Mouse (Mus musculus): ENCODE data around the gene Zbtb3. TPM values are rescaled to one million over a fixed set of nuclear protein-coding genes. Genes with fewer than 3 reads are reported as not detected.
A peak's percentile ranks its signal among the peaks of the same experiment; 100 is the strongest.
"Not testable (repeated sequence)": the region's sequence is repeated elsewhere in the genome, so short reads cannot be mapped to it uniquely, and the experiment has no call there.

The Zbtb3 gene
- total RNA-seq, 2 experiments from 2014 or later = 1.3 to 1.7 TPM

DNA sequence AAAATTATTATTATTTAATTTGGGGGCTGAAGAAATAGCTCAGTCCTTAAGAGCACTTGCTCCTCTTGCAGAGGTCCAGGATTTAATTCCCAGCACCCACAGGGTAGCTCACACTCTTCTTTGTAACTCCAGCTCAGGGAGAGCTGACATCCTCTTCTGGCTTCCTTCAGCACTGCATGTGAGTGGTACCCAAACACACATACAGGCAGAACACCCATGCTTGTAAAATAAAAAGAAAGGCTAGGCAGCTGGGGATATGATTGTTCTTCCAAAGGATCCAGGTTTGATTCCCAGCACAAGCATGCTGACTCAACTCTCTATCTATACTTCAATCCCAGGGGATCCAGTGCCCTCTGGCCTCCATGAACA is 3.4 kb upstream of the Zbtb3 start:
- DNase-seq = no peak
- intact Hi-C loops (cut with DNase I) = no loop called here

- no peak for DNase-seq
- intact Hi-C loops (cut with DNase I) = loop anchor here (2.0 kb wide), 1 partner anchor 14 kb away; no protein-coding TSS in a partner anchor
Observed at GRCm38 (mm10) chr19:8803204-8803780, 937 bp downstream of the Zbtb3 start.

- intact Hi-C loops (cut with DNase I) = loop anchor here (2.0 kb wide), 1 partner anchor 13 kb away; no protein-coding TSS in a partner anchor
- DNase-seq = no peak
Observed at GRCm38 (mm10) chr19:8803879-8804660, 1.7 kb downstream of the Zbtb3 start.

- intact Hi-C loops (cut with DNase I) = no loop called here
- DNase-seq = no peak
Observed at GRCm38 (mm10) chr19:8806810-8807209, 4.5 kb downstream of the Zbtb3 start.

DNA sequence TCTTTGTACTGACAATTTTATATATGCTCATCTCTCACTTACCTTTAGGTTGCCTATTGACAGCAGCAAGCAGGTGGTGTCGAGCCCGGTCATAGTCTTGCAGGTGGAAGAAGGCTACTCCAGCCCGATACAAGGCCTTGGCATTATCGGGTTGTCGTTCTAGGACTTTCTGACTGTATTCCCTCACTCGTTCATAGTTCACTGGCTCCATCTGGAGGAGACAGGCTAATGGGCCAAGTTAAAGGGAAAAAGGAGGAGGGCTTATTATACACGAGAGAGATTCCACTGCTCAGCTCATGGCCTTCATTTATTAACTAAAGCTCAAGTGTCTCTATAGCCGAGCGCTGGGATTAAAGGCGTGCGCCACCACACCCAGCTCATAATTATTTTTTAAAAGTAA is 13.5 kb downstream of the Zbtb3 start:
- intact Hi-C loops (cut with DNase I) = loop anchor here (2.0 kb wide), 1 partner anchor 13 kb away; the partner anchor contains the start of gene Zbtb3
- DNase-seq = no peak

DNA sequence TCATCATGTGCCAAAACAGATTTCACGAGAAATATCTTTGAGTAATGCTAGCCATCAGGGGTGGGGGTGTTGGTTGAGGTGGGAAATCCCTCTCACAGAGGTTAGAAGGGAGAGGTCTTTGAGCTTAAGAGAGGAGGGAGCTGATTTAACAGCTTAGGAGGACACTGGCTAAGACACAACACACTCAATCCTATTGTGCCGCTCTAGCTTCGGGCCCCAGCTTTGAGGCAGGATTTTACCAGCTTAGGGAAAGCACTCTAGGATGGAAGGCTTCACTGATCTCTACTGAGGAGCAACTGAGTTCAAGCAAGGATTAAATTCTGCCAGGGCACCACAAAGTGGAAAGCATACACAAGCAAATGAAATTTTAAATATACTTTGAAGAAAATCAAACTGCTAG is 14.6 kb downstream of the Zbtb3 start:
- DNase-seq = no peak
- intact Hi-C loops (cut with DNase I) = loop anchor here (2.0 kb wide), 1 partner anchor 14 kb away; the partner anchor contains the start of gene Zbtb3

DNA sequence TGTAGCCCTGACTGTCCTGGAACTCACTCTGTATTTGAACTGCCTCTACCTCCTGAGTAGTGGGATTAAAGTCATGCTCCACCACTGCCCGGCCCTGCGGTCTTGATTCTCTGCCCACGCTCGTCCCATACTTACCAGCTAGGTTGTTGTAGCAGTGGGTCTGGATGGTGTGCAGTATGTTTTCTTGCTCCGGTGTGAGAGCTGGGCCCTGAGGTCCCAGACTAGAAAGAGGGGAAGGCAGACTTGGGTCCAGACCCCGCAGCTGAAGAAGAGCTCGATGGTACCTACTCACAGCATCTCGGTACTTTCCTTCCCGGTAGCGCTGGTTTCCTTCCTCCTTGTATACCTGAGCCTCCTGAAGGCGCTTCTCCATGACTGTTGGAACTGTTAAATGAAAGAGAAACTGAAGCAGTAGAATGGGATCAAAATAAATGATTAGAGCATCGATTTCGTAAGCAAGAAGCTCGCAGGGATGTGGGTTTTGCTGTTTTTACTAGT is 16.0 kb downstream of the Zbtb3 start:
- intact Hi-C loops (cut with DNase I) = no loop called here

DNA sequence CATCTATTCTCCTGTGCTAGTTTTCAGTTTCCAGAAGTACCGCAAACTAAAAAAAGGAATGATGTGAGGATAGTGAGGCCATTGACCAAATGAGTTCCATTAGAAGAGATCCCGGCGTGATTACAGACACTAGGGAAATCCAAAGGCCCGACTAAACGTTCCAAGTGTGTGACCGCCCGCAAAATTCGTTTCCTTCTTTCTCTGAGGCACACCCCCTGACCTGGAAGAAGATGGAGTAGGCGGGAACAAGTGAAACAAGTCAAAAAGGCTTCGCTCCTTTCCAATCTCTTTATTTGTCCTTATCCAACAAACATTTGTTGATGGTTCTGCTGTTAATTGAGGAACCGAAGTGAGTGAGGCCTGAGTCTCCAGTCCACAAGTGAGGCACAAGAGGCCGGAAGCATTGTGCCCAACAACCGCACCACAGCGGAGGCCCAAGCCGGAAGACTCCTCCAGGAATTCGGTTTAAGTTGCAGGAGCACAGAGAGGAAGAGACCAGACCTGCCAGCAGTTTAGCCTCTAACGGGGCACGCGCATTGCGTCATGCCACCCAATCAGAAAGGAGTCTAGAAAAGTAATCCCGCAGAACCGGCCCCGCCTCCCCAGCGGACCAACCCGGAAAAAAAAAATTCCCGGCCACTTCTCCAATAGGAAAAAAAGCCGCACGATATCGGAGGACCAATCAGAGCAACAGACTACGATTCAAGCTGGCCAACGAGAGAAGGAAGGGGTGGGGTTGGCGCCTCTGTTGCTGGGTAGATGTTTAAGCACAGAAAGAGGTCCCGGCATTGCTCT is 16.6 kb downstream of the Zbtb3 start, which contains the start of gene Ttc9c:
Ttc9c (minus strand) TSS at position 533 of the 795 bp plus-strand sequence.
- intact Hi-C loops (cut with DNase I) = no loop called here
- DNase-seq = peak; percentile 91 to 92

More for the DNA sequence above, 16.0 kb downstream of the Zbtb3 start:
- no peak for DNase-seq

DNA sequence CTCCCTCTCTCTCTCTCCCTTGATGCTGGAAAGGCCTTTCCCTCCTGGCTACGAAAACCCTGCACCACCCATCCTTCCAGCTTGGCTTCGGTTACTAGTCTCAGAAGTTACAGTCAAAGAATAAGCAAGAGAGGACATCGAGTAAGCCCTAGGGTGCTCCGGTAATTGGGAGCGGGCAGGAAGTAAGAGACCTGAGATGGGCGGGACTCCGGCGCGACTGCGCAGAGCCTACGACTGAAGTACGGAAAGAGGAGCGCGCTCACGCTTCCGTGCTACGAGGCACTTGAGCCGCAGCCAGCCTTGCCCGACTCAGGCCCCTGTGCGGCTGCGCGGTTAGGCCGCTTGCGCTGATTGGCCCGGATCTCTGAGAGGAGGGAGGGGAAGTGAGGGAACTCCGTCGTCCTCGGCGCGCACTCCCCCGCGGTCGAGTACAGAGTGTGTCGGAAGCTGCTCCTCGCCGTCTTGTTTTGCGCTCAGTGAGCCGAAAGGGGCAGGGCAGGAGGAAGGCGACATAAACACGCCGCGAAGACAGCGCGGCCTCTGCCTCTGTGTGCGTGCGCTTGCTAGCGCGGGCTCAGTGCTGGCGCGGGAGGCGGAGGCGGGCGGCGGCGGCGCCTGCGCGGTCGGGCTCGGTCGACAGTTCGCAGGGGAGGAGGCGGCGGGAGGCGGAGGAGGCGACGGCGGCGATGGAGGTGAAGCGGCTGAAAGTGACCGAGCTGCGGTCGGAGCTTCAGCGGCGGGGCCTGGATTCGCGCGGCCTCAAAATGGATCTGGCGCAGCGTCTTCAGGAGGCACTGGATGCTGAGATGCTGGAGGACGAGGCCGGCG is 17.5 kb downstream of the Zbtb3 start, which contains the start of gene Hnrnpul2:
Hnrnpul2 (plus strand) TSS at position 415 of the 828 bp plus-strand sequence.
- intact Hi-C loops (cut with DNase I) = loop anchor here (2.0 to 5.0 kb wide), 3 partner anchors 17 to 98 kb away; partner anchors contain the start of genes Bscl2, Nxf1 and Slc3a2
- DNase-seq = peak; percentile 98

DNA sequence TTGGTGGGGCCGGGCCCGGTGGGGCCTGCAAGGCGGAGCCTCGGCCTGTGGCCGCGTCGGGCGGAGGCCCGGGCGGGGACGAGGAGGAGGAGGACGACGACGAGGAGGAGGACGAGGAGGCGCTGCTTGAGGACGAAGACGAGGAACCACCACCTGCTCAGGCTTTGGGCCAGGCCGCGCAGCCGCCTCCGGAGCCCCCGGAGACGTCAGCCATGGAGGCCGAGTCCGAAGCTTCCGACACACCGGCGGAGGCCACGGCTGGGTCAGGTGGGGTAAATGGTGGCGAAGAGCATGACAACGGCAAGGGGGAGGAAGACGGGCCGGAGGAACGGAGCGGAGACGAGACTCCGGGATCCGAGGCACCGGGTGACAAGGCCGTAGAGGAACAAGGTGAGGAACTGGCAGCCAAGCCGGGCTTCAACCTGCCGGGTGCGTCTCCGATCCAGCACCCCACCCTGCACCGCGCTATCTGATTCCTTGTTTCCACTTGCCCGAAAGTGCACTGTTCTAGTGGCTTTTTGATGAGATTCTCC is 18.1 kb downstream of the Zbtb3 start:
- no peak for DNase-seq
- intact Hi-C loops (cut with DNase I) = loop anchor here (2.0 to 5.0 kb wide), 3 partner anchors 16 to 98 kb away; partner anchors contain the start of genes Bscl2, Nxf1 and Slc3a2

GRCm38 (mm10) chr19:8821146-8821545 is 18.8 kb downstream of the Zbtb3 start:
- intact Hi-C loops (cut with DNase I) = loop anchor here (2.0 to 5.0 kb wide), 3 partner anchors 16 to 99 kb away; partner anchors contain the start of genes Bscl2, Nxf1 and Slc3a2
- DNase-seq = no peak

DNA sequence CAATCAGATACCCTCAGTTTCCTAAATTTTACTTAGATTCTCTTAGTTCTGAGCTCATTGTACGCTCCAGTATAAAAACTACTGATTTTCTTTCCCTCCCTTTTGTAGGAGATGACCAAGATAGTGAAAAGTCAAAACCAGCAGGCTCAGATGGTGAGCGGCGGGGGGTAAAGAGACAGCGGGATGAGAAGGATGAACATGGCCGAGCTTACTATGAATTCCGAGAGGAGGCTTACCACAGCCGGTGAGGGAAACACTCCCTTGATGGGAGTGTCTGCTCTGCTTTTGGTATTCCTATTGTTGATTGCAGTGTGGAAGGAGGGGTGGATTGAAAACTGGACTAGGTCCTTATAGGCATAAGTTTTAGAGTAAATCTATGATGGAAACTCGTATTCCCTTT is 20.3 kb downstream of the Zbtb3 start:
- no peak for DNase-seq
- intact Hi-C loops (cut with DNase I) = loop anchor here (5.0 kb wide), 2 partner anchors 65 to 100 kb away; partner anchors contain the start of genes Nxf1 and Slc3a2

GRCm38 (mm10) chr19:8829660-8830059 is 27.3 kb downstream of the Zbtb3 start, which contains the start of gene AC129217.1:
AC129217.1 (plus strand) TSS chr19:8829773.
- intact Hi-C loops (cut with DNase I) = no loop called here
- DNase-seq = no peak

DNA sequence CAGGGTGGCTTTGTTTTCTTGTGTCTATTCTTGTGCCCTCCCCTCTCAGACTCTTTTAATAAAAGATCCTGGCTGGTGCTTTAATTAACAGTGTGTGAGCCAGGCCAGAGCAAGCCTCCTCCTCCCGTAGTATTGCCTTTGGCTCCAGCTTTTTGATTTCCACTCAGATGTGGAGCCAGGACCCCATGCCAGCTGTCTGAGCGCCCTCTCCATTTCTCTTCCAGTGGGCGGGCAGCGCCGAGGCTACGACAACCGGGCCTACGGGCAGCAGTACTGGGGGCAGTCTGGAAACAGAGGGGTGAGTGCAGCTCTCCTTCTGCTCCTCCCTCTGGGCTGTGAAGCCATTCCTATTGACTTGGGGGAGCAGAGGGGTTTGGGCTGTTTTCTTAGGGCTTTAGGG is 28.3 kb downstream of the Zbtb3 start:
- intact Hi-C loops (cut with DNase I) = no loop called here
- DNase-seq = no peak

- intact Hi-C loops (cut with DNase I) = no loop called here
- no peak for DNase-seq
Observed at GRCm38 (mm10) chr19:8831262-8831661, 28.9 kb downstream of the Zbtb3 start.

DNA sequence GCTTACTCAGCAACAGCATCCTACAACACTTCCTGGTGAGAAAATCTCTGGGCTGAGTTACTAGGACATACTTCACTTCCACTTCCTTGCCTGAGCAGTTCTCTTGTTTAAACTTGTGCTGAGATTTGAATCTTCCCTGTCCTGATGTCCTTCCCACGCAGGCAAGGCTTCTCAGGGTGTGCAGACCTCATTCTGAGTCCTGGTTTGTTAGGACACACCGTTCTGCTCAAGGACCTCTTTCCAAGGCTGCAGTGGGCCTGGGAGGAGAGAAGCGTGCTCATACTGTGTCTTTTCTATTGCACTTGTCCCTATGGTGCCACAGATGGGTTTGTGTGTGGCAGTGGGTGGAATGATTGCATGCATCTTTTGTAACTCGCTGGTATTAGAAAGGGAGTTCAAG is 30.6 kb downstream of the Zbtb3 start:
- no peak for DNase-seq
- intact Hi-C loops (cut with DNase I) = no loop called here

DNA sequence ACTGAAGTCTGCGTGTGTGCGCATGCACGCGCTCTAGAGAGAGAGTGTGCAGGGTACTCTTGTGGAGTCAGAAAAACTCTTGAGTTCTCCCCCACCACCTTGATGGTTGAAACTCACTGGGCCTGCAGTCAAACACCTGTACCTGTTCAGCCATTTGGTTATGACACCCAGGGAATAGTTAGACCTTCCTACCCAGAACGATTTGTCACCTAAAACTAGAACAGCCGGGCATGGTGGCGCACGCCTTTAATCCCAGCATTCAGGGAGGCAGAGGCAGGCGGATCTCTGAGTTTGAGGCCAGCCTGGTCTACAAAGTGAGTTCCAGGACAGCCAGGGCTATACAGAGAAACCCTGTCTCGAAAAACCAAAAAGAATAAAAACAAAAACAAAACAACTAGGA is 34.0 kb downstream of the Zbtb3 start:
- intact Hi-C loops (cut with DNase I) = loop anchor here (2.0 kb wide), 1 partner anchor 16 kb away; the partner anchor contains the start of gene Hnrnpul2
- not testable (repeated sequence) for DNase-seq

DNA sequence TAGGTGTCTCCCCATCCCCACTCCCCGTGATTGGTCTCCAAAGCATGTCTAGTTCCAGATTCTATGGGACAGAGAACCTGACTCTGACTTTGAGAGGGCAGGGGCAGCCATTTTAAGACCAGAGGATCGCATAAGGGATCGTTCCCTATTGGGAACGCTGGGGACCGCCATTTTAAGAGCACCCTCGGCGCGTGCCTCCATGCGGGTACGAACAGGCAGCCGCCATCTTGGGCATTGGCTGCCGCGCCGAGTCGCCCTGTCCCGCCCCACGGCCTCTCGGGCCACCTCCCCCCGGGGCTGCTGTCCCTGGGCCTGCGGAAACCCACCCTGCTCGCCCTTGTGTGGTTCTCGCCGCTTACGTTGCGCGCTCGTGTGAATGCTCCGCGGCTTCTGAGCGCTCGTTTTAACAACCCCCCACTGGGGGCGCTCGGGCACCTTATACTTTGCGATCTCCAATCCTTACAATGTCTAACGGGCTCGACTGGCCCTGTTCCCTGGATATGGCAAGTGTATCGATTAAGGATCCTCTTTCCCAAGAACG is 35.0 kb downstream of the Zbtb3 start, which contains the start of gene Bscl2:
Bscl2 (plus strand) TSS at position 217 of the 541 bp plus-strand sequence.
- intact Hi-C loops (cut with DNase I) = loop anchor here (2.0 kb wide), 1 partner anchor 17 kb away; the partner anchor contains the start of gene Hnrnpul2
- DNase-seq = peak; percentile 81 to 89
